Mouse (Mus musculus) limb, embryonic 14.5 days (tissue): ENCODE measurements around the gene Rgs12. TPM values are rescaled to one million over a fixed set of nuclear protein-coding genes. Genes with fewer than 3 reads are reported as not detected.
A peak's percentile ranks its signal among the peaks of the same experiment; 100 is the strongest.

Experiments used
- ATAC-seq: fragments of 200-750 bp; cut with Nextera tagmentation; 2 replicates; pipeline ENCODE4 v1.8.0; 2017; ENCODE audit warnings: low read depth, moderate number of reproducible peaks, moderate TSS enrichment; ENCODE audit not compliant: low FRiP score
- DNase-seq: peaks from one replicate; pipeline ENCODE4 v3.0.0-alpha.2; 2015; ENCODE audit warnings: low spot score
- H3K27ac ChIP-seq: fragments of 300-500 bp; sonication (generic); replicated peaks from 2 replicates; pipeline ENCODE4 v1.5.1; 2014; ENCODE audit warnings: low read depth, mild to moderate bottlenecking, low read length, moderate library complexity, mixed read lengths
- H3K27me3 ChIP-seq: fragments of 300-500 bp; sonication (generic); 2 replicates; pipeline ENCODE4 v1.6.1; 2014; ENCODE audit warnings: low read length, mixed read lengths; ENCODE audit not compliant: control insufficient read depth, insufficient read depth
- H3K36me3 ChIP-seq: fragments of 300-500 bp; sonication (generic); 2 replicates; pipeline ENCODE4 v1.6.1; 2014; ENCODE audit warnings: mild to moderate bottlenecking, low read length, moderate library complexity, mixed read lengths; ENCODE audit not compliant: control insufficient read depth, insufficient read depth
- H3K4me1 ChIP-seq: fragments of 300-500 bp; sonication (generic); 2 replicates; pipeline ENCODE4 v1.6.1; 2014; ENCODE audit warnings: antibody characterized with exemption, low read length, mixed read lengths; ENCODE audit not compliant: control insufficient read depth, insufficient read depth
- H3K4me2 ChIP-seq: fragments of 300-500 bp; sonication (generic); replicated peaks from 2 replicates; pipeline ENCODE4 v1.6.1; 2014; ENCODE audit warnings: low read depth, mild to moderate bottlenecking, low read length, moderate library complexity; ENCODE audit not compliant: severe bottlenecking
- H3K4me3 ChIP-seq: fragments of 300-500 bp; sonication (generic); replicated peaks from 2 replicates; pipeline ENCODE4 v1.5.1; 2014; ENCODE audit warnings: low read length
- H3K9ac ChIP-seq: fragments of 300-500 bp; sonication (generic); 2 replicates; pipeline ENCODE4 v1.6.1; 2014; ENCODE audit warnings: mild to moderate bottlenecking, low read depth, low read length, moderate library complexity; ENCODE audit not compliant: severe bottlenecking
- H3K9me3 ChIP-seq: fragments of 300-500 bp; sonication (generic); 2 replicates; pipeline ENCODE4 v1.6.1; 2016; ENCODE audit warnings: low read length; ENCODE audit not compliant: control insufficient read depth
- POLR2A ChIP-seq: fragments of 200-500 bp; IDR thresholded peaks from 2 replicates; pipeline ENCODE4 v1.8.0; 2012; ENCODE audit warnings: inconsistent platforms, mild to moderate bottlenecking, moderate library complexity, borderline replicate concordance; ENCODE audit not compliant: insufficient read depth, insufficient read length; ENCODE audit errors: extremely low read depth
- WGBS: fragments of 180-500 bp; shearing (Covaris S2); extraction: QIAGEN DNeasy Blood & Tissue Kit; methylation state at CpG from one replicate; pipeline ENCODE4 v1.1.7; 2014; 5-methylcytosine and 5-hydroxymethylcytosine counted together
- polyA plus RNA-seq, 2 experiments: library from polyadenylated mRNA; depleted of rRNA in 1 of 2; stranded (reverse) in 1 of 2; unstranded in 1 of 2; fragments of >200 nt; fragmentation: Nextera tagmentation in 1 of 2; extraction: Ambion mirVana in 1 of 2; gene quantifications; 2 replicates each; pipeline versions ENCODE4 v1.2.1 to v1.2.3; 2012 to 2014

The Rgs12 gene
- polyA plus RNA-seq, 2 experiments: 32.6 to 40.4 TPM

DNA sequence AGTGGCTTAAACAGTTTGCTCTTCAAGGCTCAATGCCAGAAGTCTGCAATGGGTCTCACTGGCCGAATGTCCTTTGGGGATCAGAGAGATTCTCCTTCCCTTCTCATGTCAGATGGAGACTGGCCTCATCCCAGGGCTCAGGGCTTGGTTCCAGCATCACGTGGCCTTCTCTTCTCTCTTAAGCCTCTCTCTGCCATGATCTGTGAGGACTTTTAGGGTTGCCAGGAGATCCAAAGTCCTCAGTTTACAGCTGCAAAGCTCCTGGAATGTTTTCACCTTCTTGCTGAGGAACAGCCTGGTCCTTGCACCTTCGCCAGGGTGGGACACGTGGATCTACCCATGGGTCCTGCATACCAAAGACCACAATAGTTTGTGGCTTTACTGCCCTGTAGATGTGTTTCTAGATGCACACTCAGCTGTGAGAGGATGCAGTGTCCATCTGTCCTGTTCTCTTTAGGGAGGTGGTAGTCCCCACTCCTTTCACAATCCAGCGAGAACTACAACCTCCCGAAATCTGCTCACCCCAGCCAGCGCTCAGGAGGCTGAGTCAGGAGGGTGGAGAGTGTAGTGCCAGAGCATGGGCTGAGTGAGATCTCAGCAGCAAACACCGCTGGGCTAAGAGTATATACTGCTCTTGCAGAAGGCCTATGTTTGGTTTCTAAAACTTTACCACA is 2.1 kb downstream of the Rgs12 start:
- Histone ChIP-seq H3K27me3 (no peaks in the 10 kb centered on the region), H3K27ac (no peak overlapping the region), H3K9ac (no peak overlapping the region), H3K4me2 (0 out of 2 replicates have a peak overlapping the region, but pooled peaks have one; percentile 71), H3K36me3 (peaks cover 10% of the 10 kb centered on the region; the same call in 1 of the 2 replicates), H3K9me3 (no peaks in the 10 kb centered on the region), H3K4me3 (no peak overlapping the region), H3K4me1 (peaks cover 12% of the 10 kb centered on the region)
- 93% methylated on average over 8 of the region's 8 CpGs for WGBS
- TF ChIP-seq POLR2A: no peak
- ATAC-seq: no peak
- DNase-seq: no peak

DNA sequence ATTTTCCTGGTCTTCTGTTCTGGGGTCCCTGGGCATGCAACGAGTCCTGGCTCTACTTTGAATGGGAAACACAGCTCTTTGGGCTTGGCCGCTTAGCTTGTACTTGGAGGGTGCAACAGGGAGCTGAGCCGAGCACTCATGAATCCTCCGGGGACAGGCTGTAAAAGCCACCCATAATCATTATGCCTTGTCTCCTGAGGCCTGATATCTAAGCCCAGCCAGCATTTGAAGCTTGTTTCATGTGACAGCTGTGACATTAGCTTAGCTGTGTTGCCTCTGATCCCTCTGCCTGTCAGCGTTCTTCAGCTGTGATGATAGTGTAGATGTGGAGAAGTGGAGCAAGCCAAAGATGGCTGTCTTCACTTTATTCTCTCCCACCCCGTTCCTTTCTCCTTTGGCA is 5.3 kb downstream of the Rgs12 start:
- no peaks in the 10 kb centered on the region for H3K27me3 ChIP-seq
- H3K9me3 ChIP-seq: no peaks in the 10 kb centered on the region
- 65% methylated on average over 6 of the region's 6 CpGs for WGBS
- no peak overlapping the region for H3K27ac ChIP-seq
- TF ChIP-seq POLR2A: no peak
- DNase-seq: no peak
- H3K4me1 ChIP-seq: peaks cover 21% of the 10 kb centered on the region
- no peak overlapping the region for H3K4me2 ChIP-seq
- H3K36me3 ChIP-seq: peaks cover 10% of the 10 kb centered on the region; the same call in 1 of the 2 replicates
- no peak for ATAC-seq
- no peak overlapping the region for H3K9ac ChIP-seq
- H3K4me3 ChIP-seq: no peak overlapping the region

DNA sequence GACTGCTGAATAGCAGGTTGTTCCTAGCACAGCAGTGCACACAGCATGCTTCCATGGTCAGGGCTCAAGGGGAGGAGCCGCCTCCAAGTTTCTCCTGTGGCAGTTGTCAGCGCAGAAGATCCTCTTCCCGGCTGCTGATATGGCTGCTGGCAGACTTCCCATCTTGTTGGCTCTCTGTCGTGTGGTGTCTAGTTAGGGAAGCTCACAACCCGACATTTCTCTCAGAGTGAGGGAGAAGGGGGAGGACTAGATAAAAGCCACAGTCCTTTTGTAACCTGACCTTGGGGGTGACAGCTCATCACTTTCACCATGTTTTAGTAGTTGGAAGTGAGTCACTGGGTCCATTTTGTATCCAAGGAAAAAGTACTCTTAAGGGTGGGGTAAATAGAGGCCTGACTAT is 6.4 kb downstream of the Rgs12 start:
- Histone ChIP-seq H3K36me3 (peaks cover 10% of the 10 kb centered on the region; the same call in 1 of the 2 replicates), H3K27ac (no peak overlapping the region), H3K4me1 (peaks cover 18% of the 10 kb centered on the region), H3K9me3 (no peaks in the 10 kb centered on the region), H3K4me3 (no peak overlapping the region), H3K27me3 (no peaks in the 10 kb centered on the region), H3K9ac (no peak overlapping the region), H3K4me2 (no peak overlapping the region)
- no peak for ATAC-seq
- no peak for TF ChIP-seq POLR2A
- 60% methylated on average over 5 of the region's 5 CpGs for WGBS
- no peak for DNase-seq

DNA sequence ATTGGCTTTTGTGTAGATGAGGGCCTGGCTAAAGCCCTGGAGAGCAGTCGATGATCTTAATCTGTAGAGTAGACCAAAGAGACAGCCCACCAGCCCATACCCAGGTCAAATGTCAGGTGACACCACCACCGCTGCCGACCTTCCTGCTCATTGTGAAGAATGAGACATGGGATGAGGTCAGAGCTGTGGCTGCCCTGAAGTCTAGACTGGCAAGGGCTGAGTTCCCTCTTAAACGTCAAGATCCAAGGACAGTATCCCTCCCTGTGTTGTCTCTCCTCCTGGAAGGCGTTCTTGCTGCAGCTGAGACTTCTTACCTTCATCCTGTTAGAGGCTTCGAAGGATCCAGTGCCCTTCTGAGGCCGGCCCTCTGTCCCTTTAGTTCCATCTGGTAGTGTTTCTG is 6.9 kb downstream of the Rgs12 start:
- Histone ChIP-seq H3K9ac (no peak overlapping the region), H3K4me2 (no peak overlapping the region), H3K36me3 (peaks cover 6% of the 10 kb centered on the region; the same call in 1 of the 2 replicates), H3K9me3 (no peaks in the 10 kb centered on the region), H3K27ac (no peak overlapping the region), H3K27me3 (no peaks in the 10 kb centered on the region), H3K4me1 (peaks cover 13% of the 10 kb centered on the region), H3K4me3 (no peak overlapping the region)
- WGBS: 80% methylated on average over 7 of the region's 7 CpGs
- no peak for DNase-seq
- TF ChIP-seq POLR2A: no peak
- no peak for ATAC-seq

DNA sequence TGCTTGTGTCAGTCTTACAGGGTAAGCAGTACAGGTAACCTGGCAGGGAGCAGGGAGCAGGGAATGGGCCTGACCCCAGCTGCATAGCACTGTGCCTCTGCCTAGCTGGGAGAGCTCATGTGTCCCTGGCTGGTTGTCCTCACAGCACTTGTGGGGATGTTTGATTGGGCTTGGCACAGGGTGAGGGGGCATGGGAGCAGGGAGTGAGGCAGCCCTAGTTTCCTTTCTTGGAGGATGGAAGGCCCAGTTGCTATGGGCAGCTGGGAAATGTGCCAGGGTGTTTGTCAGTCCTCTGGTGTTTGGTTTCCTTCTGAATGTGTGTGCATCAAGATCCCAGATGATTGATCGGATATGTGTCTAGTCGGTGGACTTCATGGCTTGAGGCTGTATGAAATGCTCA is 7.8 kb downstream of the Rgs12 start:
- ATAC-seq (no peak), DNase-seq (no peak)
- Histone ChIP-seq H3K4me3 (no peak overlapping the region), H3K4me2 (no peak overlapping the region), H3K27me3 (no peaks in the 10 kb centered on the region), H3K9me3 (no peaks in the 10 kb centered on the region), H3K9ac (no peak overlapping the region), H3K27ac (no peak overlapping the region), H3K36me3 (no peaks in the 10 kb centered on the region), H3K4me1 (peaks cover 13% of the 10 kb centered on the region)
- no peak for TF ChIP-seq POLR2A
- WGBS: 59% methylated on average over 2 of the region's 2 CpGs
